Mouse (Mus musculus) heart, postnatal 0 days (tissue): Measurements from ENCODE around the gene Tnk2. TPM values are rescaled to one million over a fixed set of nuclear protein-coding genes. Genes with fewer than 3 reads are reported as not detected.

Source experiments
- ATAC-seq: fragments of 200-750 bp; cut with Nextera tagmentation; 2 replicates; pipeline ENCODE4 v1.8.0; 2017; ENCODE audit warnings: low read depth, moderate number of reproducible peaks, moderate library complexity; ENCODE audit not compliant: insufficient read depth
- DNase-seq: peaks from one replicate; pipeline ENCODE4 v3.0.0-alpha.2; 2016; ENCODE audit warnings: low spot score
- H3K27ac ChIP-seq: fragments of 300-500 bp; sonication (generic); 2 replicates; pipeline ENCODE4 v1.5.1; 2014; ENCODE audit warnings: low read depth, mild to moderate bottlenecking
- H3K27me3 ChIP-seq: fragments of 300-500 bp; sonication (generic); 2 replicates; pipeline ENCODE4 v1.6.1; 2014; ENCODE audit warnings: low read length, mixed read lengths; ENCODE audit not compliant: control insufficient read depth, insufficient read depth
- H3K36me3 ChIP-seq: fragments of 300-500 bp; sonication (generic); replicated peaks from 2 replicates; pipeline ENCODE4 v1.6.1; 2014; ENCODE audit warnings: low read length, mixed read lengths; ENCODE audit not compliant: control insufficient read depth, insufficient read depth
- H3K4me1 ChIP-seq: fragments of 300-500 bp; sonication (generic); 2 replicates; pipeline ENCODE4 v1.6.1; 2014; ENCODE audit warnings: antibody characterized with exemption; ENCODE audit not compliant: control insufficient read depth, insufficient read depth
- H3K4me2 ChIP-seq: fragments of 300-500 bp; sonication (generic); 2 replicates; pipeline ENCODE4 v1.6.1; 2014; ENCODE audit warnings: low read depth, mild to moderate bottlenecking, low read length, moderate library complexity
- H3K4me3 ChIP-seq: fragments of 300-500 bp; sonication (generic); 2 replicates; pipeline ENCODE4 v1.5.1; 2014; ENCODE audit warnings: low read depth, low read length
- H3K9ac ChIP-seq: fragments of 300-500 bp; sonication (generic); replicated peaks from 2 replicates; pipeline ENCODE4 v1.6.1; 2014; ENCODE audit warnings: low read depth, low read length, mixed read lengths
- H3K9me3 ChIP-seq: fragments of 300-500 bp; sonication (generic); replicated peaks from 2 replicates; pipeline ENCODE4 v1.6.1; 2016; ENCODE audit warnings: low read length; ENCODE audit not compliant: control insufficient read depth
- CTCF ChIP-seq: IDR thresholded peaks from 2 replicates; pipeline ENCODE4 v1.5.1; 2016; ENCODE audit warnings: antibody characterized with exemption, control low read depth, low read depth
- EP300 ChIP-seq: IDR thresholded peaks from 2 replicates; pipeline ENCODE4 v1.6.1; 2016; ENCODE audit warnings: antibody characterized with exemption, low read depth
- WGBS: fragments of 180-500 bp; shearing (Covaris S2); extraction: QIAGEN DNeasy Blood & Tissue Kit; methylation state at CpG from one replicate; pipeline ENCODE4 v1.1.7; 2014; 5-methylcytosine and 5-hydroxymethylcytosine counted together
- polyA plus RNA-seq: library from polyadenylated mRNA; unstranded; fragments of >200 nt; fragmentation: Nextera tagmentation; extraction: Ambion mirVana; gene quantifications from 2 replicates; pipeline ENCODE4 v1.2.1, GENCODE M21; 2015
- total RNA-seq: library from RNA; depleted of rRNA; stranded (reverse); fragments of >200 nt; gene quantifications from 2 replicates; pipeline ENCODE4 v1.2.3, GENCODE M21; 2014; ENCODE audit warnings: low replicate concordance

Gene Tnk2
- total and polyA plus RNA-seq, 2 experiments from 2014 or later = 6.0 to 14.2 TPM

- H3K27me3 ChIP-seq = no peaks in the 10 kb centered on the region
- no peak overlapping the region for H3K4me3 ChIP-seq
- no peaks in the 10 kb centered on the region; the same call in 1 of the 2 replicates for H3K36me3 ChIP-seq
- H3K4me1 ChIP-seq = peaks cover 28% of the 10 kb centered on the region
- DNase-seq (no peak), ATAC-seq (no peak)
- WGBS = 51% methylated on average over 8 of the region's 8 CpGs
- H3K4me2 ChIP-seq = no peak overlapping the region
- no peak overlapping the region for H3K9ac ChIP-seq
- H3K9me3 ChIP-seq = no peaks in the 10 kb centered on the region
- no peak for TF ChIP-seq CTCF
- TF ChIP-seq EP300 = no peak
- H3K27ac ChIP-seq = no peak overlapping the region
Measured at GRCm38 (mm10) chr16:32656794-32657193, 13.1 kb downstream of the Tnk2 start.

- no peak overlapping the region for H3K27ac ChIP-seq
- H3K4me1 ChIP-seq = peaks cover 32% of the 10 kb centered on the region
Measured at GRCm38 (mm10) chr16:32657498-32658250, 14.0 kb downstream of the Tnk2 start.

GRCm38 (mm10) chr16:32658743-32659171, 15.1 kb downstream of the Tnk2 start:
- Histone ChIP-seq H3K36me3 (no peaks in the 10 kb centered on the region), H3K4me3 (peak overlapping the region; percentile 35), H3K27ac (no peak overlapping the region), H3K4me2 (peak overlapping the region; percentile 64), H3K9ac (no peak overlapping the region), H3K27me3 (no peaks in the 10 kb centered on the region), H3K4me1 (peaks cover 32% of the 10 kb centered on the region), H3K9me3 (no peaks in the 10 kb centered on the region)
- TF ChIP-seq CTCF (no peak), EP300 (no peak)
- DNase-seq = no peak
- ATAC-seq = no peak
- 14% methylated on average over 15 of the region's 21 CpGs for WGBS

More at GRCm38 (mm10) chr16:32657498-32658250, 14.0 kb downstream of the Tnk2 start:
- Histone ChIP-seq H3K4me3 (no peak overlapping the region), H3K9ac (no peak overlapping the region), H3K36me3 (no peaks in the 10 kb centered on the region), H3K9me3 (no peaks in the 10 kb centered on the region), H3K4me2 (no peak overlapping the region), H3K27me3 (no peaks in the 10 kb centered on the region)
- DNase-seq (no peak), ATAC-seq (no peak)
- TF ChIP-seq EP300 (no peak), CTCF (no peak)
- 76% methylated on average over 16 of the region's 16 CpGs for WGBS

- no peaks in the 10 kb centered on the region for H3K27me3 ChIP-seq
- DNase-seq (peak; percentile 86), ATAC-seq (peak; percentile 33)
- H3K4me3 ChIP-seq = peak overlapping the region; percentile 35
- peak overlapping the region; percentile 3; the same call in 1 of the 2 replicates for H3K27ac ChIP-seq
- H3K36me3 ChIP-seq = no peaks in the 10 kb centered on the region
- H3K4me2 ChIP-seq = peak overlapping the region; percentile 64
- no peaks in the 10 kb centered on the region for H3K9me3 ChIP-seq
- TF ChIP-seq CTCF (peak; percentile 96), EP300 (no peak)
- H3K4me1 ChIP-seq = peaks cover 32% of the 10 kb centered on the region
- no peak overlapping the region for H3K9ac ChIP-seq
- 7% methylated on average over 8 of the region's 8 CpGs for WGBS
Measured at GRCm38 (mm10) chr16:32659385-32659784, 15.7 kb downstream of the Tnk2 start.

GRCm38 (mm10) chr16:32660095-32660494, 16.4 kb downstream of the Tnk2 start:
- TF ChIP-seq EP300 (no peak), CTCF (no peak)
- Histone ChIP-seq H3K4me2 (peak overlapping the region; percentile 49; the same call in 1 of the 2 replicates), H3K27me3 (no peaks in the 10 kb centered on the region), H3K9ac (no peak overlapping the region), H3K9me3 (no peaks in the 10 kb centered on the region), H3K36me3 (no peaks in the 10 kb centered on the region), H3K27ac (peak overlapping the region; percentile 51), H3K4me3 (no peak overlapping the region), H3K4me1 (peaks cover 33% of the 10 kb centered on the region)
- WGBS = 69% methylated on average over 1 of the region's 1 CpGs
- ATAC-seq (no peak), DNase-seq (no peak)
